Mouse (Mus musculus) lung, embryonic 15.5 days (tissue): Measurements from ENCODE around the gene Gm11032. TPM values are rescaled to one million over a fixed set of nuclear protein-coding genes. Genes with fewer than 3 reads are reported as not detected.

Experiments used
- ATAC-seq: fragments of 200-750 bp; cut with Nextera tagmentation; 2 replicates; pipeline ENCODE4 v1.8.0; 2017; ENCODE audit warnings: moderate number of reproducible peaks, borderline replicate concordance; ENCODE audit not compliant: low FRiP score, low TSS enrichment; ENCODE audit errors: extremely low read depth
- H3K27ac ChIP-seq: fragments of 300-500 bp; sonication (generic); 2 replicates; pipeline ENCODE4 v1.5.1; 2015; ENCODE audit warnings: moderate library complexity, mild to moderate bottlenecking, inconsistent platforms
- H3K27me3 ChIP-seq: fragments of 300-500 bp; sonication (generic); 2 replicates; pipeline ENCODE4 v1.6.1; 2015; ENCODE audit warnings: inconsistent platforms
- H3K36me3 ChIP-seq: fragments of 300-500 bp; sonication (generic); 2 replicates; pipeline ENCODE4 v1.6.1; 2015; ENCODE audit warnings: inconsistent platforms
- H3K4me1 ChIP-seq: fragments of 300-500 bp; sonication (generic); 2 replicates; pipeline ENCODE4 v1.6.1; 2015; ENCODE audit warnings: inconsistent platforms
- H3K4me2 ChIP-seq: fragments of 300-500 bp; sonication (generic); 2 replicates; pipeline ENCODE4 v1.6.1; 2015; ENCODE audit warnings: inconsistent platforms, mild to moderate bottlenecking, moderate library complexity
- H3K4me3 ChIP-seq: fragments of 300-500 bp; sonication (generic); 2 replicates; pipeline ENCODE4 v1.5.1; 2015; ENCODE audit warnings: mild to moderate bottlenecking, inconsistent platforms
- H3K9ac ChIP-seq: fragments of 300-500 bp; sonication (generic); 2 replicates; pipeline ENCODE4 v1.6.1; 2015; ENCODE audit warnings: inconsistent platforms
- H3K9me3 ChIP-seq: fragments of 300-500 bp; sonication (generic); 2 replicates; pipeline ENCODE4 v1.6.1; 2016; ENCODE audit warnings: inconsistent platforms
- WGBS: fragments of 180-500 bp; shearing (Covaris S2); methylation state at CpG from one replicate; pipeline ENCODE4 v1.1.7; 2015; 5-methylcytosine and 5-hydroxymethylcytosine counted together
- polyA plus RNA-seq: library from polyadenylated mRNA; unstranded; fragments of >200 nt; fragmentation: Nextera tagmentation; extraction: Ambion mirVana; gene quantifications from 2 replicates; pipeline ENCODE4 v1.2.1, GENCODE M21; 2015

Gene Gm11032
- polyA plus RNA-seq, 1 experiment from 2014 or later, result not detected

GRCm38 (mm10) chr11:4601890-4602289 is 18.0 kb upstream of the Gm11032 start:
- no peak for ATAC-seq
- Histone ChIP-seq H3K27me3 (no peaks in the 10 kb centered on the region), H3K9ac (no peak overlapping the region), H3K9me3 (no peaks in the 10 kb centered on the region), H3K4me3 (no peak overlapping the region), H3K4me1 (peaks cover 17% of the 10 kb centered on the region), H3K36me3 (no peaks in the 10 kb centered on the region), H3K27ac (no peak overlapping the region), H3K4me2 (no peak overlapping the region)
- 80% methylated on average over 5 of the region's 5 CpGs for WGBS

DNA sequence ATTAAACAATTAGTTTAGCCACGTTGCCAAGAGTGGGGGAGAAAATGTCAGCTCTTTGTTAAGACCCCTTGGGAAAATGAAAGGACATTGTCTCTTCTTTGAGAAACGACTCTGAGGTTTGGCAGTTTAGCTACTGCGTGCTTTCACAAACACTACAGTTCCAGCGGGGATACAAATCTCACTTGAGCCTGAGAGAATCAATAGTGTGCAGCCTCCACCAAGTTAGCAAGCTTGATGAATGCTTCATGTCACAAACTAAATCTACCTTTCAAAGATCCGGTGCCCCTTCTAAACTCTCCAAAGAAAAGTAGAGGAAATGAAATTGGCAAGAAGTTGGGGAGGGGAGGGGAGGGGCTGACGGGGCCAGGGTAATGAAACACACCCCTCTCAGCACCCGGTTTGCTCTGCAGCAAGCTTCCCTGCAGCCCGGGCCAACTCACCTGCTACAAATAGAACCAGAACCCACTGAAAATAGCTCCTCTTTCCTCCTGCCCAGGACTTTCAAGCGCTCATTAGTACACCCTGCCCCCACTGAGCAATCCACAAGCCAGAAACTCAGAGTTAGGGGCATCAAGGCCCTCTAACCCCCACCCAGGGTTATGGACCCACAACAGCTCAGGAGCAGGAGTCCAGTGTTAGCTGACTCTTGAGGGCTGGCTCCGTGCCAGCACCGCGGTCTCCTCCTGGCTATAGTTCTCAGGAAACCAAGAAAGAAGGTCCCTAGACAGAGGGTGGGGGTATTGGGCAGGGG is 17.0 kb upstream of the Gm11032 start:
- H3K4me2 ChIP-seq, result peak overlapping the region; percentile 41
- H3K4me1 ChIP-seq, result peaks cover 17% of the 10 kb centered on the region
- H3K9ac ChIP-seq, result no peak overlapping the region
- no peaks in the 10 kb centered on the region for H3K27me3 ChIP-seq
- no peak overlapping the region for H3K4me3 ChIP-seq
- ATAC-seq, result peak; percentile 49; the same call in 1 of the 2 replicates
- H3K27ac ChIP-seq, result no peak overlapping the region
- WGBS, result 29% methylated on average over 12 of the region's 12 CpGs
- H3K36me3 ChIP-seq, result no peaks in the 10 kb centered on the region
- no peaks in the 10 kb centered on the region for H3K9me3 ChIP-seq

- no peak for ATAC-seq
- Histone ChIP-seq H3K4me1 (peaks cover 17% of the 10 kb centered on the region), H3K36me3 (no peaks in the 10 kb centered on the region), H3K4me3 (no peak overlapping the region), H3K9me3 (no peaks in the 10 kb centered on the region), H3K27me3 (no peaks in the 10 kb centered on the region), H3K27ac (no peak overlapping the region), H3K4me2 (no peak overlapping the region), H3K9ac (no peak overlapping the region)
- WGBS, result 8% methylated on average over 6 of the region's 6 CpGs
Measured at GRCm38 (mm10) chr11:4604441-4604840, 15.4 kb upstream of the Gm11032 start.

DNA sequence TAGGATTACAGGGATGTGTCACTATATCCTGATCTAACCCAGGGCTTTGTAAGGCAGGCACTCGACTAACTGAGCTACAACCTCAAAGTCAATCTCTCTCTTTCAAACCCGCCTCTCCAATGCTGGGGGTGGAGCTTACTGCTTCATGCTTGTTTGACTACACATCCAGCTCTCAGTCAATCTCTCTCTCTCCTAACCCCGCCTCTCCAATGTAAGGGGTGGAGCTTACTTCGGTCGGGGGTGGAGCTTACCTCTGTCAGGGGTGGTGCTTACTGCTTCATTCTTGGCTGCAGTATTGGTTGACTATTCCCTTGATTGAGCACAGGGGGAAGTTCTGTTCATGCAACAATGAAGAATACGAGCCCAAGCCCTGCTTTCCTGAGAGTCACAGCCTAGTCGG is 14.5 kb upstream of the Gm11032 start:
- Histone ChIP-seq H3K4me3 (no peak overlapping the region), H3K9ac (no peak overlapping the region), H3K36me3 (no peaks in the 10 kb centered on the region), H3K27me3 (no peaks in the 10 kb centered on the region), H3K4me1 (peaks cover 17% of the 10 kb centered on the region), H3K9me3 (no peaks in the 10 kb centered on the region), H3K27ac (no peak overlapping the region), H3K4me2 (no peak overlapping the region)
- 0 out of 2 replicates have a peak, but pooled peaks have one; percentile 5 for ATAC-seq
- 52% methylated on average over 7 of the region's 7 CpGs for WGBS

GRCm38 (mm10) chr11:4606541-4606940 is 13.3 kb upstream of the Gm11032 start:
- no peaks in the 10 kb centered on the region for H3K9me3 ChIP-seq
- no peaks in the 10 kb centered on the region for H3K36me3 ChIP-seq
- no peak overlapping the region for H3K27ac ChIP-seq
- no peak overlapping the region for H3K9ac ChIP-seq
- H3K27me3 ChIP-seq, result no peaks in the 10 kb centered on the region
- no peak for ATAC-seq
- H3K4me1 ChIP-seq, result peaks cover 17% of the 10 kb centered on the region
- no peak overlapping the region for H3K4me2 ChIP-seq
- WGBS, result 64% methylated on average over 1 of the region's 1 CpGs
- H3K4me3 ChIP-seq, result no peak overlapping the region

DNA sequence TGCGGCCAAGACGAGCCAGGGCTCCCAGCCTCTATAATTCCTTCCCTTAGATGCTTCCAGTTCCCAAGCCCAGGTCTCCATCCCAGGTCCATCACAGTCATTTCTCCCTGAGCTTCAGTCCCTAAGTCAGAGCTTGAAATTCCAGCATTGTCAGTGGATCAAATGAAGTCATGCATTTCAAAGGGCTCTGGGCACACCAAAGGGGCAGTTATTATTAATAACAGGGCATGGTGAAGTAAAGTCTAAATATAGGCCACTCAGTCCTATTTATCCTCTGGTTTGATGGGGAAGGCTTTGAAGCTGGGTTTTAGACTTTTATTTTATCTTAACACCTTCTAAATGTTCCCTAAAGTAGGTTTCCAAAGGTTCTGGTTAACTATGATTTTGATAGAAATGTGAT is 8.0 kb upstream of the Gm11032 start:
- Histone ChIP-seq H3K4me2 (no peak overlapping the region), H3K4me3 (no peak overlapping the region), H3K4me1 (no peaks in the 10 kb centered on the region), H3K27ac (no peak overlapping the region), H3K36me3 (no peaks in the 10 kb centered on the region), H3K27me3 (no peaks in the 10 kb centered on the region), H3K9me3 (no peaks in the 10 kb centered on the region), H3K9ac (no peak overlapping the region)
- ATAC-seq, result no peak
- WGBS, result 59% methylated on average over 2 of the region's 2 CpGs

DNA sequence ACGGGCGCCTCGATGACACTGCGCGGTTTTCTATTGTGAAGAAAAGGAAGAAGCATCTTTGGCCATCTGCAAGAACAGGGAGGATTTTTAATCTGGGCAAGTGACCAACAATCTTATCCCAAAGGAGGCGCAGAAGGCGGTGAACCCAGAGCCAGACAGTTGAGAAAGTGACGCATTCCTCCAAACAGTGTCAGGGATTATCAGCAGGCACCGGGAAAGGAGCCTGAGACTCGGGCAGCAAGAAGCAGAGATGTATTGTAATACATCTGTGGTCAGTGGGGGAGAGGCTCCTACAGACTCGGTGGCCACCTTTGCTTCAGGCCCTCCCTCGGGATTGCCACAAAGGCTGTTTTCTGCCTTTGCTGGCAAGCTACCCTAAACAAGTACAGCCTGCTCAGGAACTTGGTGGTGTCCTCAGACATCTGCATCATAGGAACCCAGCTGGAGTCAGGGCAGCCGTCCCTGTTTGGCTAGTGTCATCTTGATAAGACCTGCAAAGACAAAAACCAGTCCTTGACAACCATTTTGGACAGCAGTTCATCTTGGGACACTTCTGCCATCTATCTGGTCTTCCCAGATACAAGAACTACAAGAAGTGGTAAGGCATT is 738 bp downstream of the Gm11032 start:
- no peaks in the 10 kb centered on the region for H3K9me3 ChIP-seq
- H3K4me3 ChIP-seq, result no peak overlapping the region
- no peaks in the 10 kb centered on the region for H3K27me3 ChIP-seq
- no peaks in the 10 kb centered on the region for H3K36me3 ChIP-seq
- 37% methylated on average over 13 of the region's 13 CpGs for WGBS
- H3K4me1 ChIP-seq, result no peaks in the 10 kb centered on the region
- no peak for ATAC-seq
- no peak overlapping the region for H3K27ac ChIP-seq
- H3K4me2 ChIP-seq, result no peak overlapping the region
- no peak overlapping the region for H3K9ac ChIP-seq

DNA sequence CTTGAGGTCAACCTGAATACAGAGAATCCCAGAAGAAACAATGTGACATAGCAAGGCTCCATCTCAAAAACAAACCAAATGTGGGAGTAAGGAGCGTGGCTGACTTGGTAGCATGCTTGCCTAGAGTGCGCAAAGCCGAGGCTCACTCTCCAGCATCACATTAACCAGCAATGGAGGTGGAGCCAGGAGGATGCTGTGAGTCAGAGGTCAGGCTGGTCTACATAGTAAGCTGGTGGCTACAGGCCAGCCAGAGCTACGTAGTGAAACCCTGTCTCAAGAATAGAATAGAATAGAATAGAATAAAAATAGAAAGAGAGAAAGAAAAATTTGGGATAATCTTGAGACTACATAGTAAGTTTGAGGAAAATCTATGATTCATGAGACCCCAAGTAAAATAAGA is 2.0 kb downstream of the Gm11032 start:
- Histone ChIP-seq H3K9ac (no peak overlapping the region), H3K36me3 (no peaks in the 10 kb centered on the region), H3K4me2 (no peak overlapping the region), H3K4me1 (no peaks in the 10 kb centered on the region), H3K27me3 (no peaks in the 10 kb centered on the region), H3K27ac (no peak overlapping the region), H3K9me3 (no peaks in the 10 kb centered on the region), H3K4me3 (no peak overlapping the region)
- 66% methylated on average over 4 of the region's 4 CpGs for WGBS
- ATAC-seq, result no peak

DNA sequence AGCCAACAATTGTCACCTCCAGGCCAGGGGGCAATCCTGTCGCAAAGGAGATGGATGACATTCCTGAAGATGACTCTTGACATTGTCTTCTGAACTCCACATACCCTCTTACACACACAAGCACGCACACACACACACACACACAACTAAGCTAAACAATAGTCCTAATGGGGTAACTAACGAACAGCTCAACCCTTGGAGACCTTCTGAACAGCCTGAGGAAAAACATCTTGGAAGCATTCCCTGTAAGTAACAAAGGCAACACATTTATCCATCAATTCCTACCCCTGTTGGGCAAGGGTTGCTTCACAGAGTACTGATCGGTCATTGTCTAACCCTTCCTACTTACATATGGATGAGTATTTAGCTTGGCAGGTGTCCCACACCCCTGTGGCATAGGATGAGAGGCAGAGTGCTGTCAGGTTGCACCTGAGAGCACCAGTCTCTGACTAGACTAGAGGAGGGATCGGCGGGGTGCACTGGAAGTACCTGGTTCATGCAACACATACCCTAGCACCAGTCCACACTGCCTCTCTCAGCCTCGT is 2.6 kb downstream of the Gm11032 start:
- no peaks in the 10 kb centered on the region for H3K4me1 ChIP-seq
- no peak overlapping the region for H3K4me3 ChIP-seq
- H3K27ac ChIP-seq, result no peak overlapping the region
- H3K9ac ChIP-seq, result no peak overlapping the region
- H3K9me3 ChIP-seq, result no peaks in the 10 kb centered on the region
- H3K36me3 ChIP-seq, result no peaks in the 10 kb centered on the region
- WGBS, result 57% methylated on average over 7 of the region's 7 CpGs
- no peaks in the 10 kb centered on the region for H3K27me3 ChIP-seq
- no peak for ATAC-seq
- no peak overlapping the region for H3K4me2 ChIP-seq

DNA sequence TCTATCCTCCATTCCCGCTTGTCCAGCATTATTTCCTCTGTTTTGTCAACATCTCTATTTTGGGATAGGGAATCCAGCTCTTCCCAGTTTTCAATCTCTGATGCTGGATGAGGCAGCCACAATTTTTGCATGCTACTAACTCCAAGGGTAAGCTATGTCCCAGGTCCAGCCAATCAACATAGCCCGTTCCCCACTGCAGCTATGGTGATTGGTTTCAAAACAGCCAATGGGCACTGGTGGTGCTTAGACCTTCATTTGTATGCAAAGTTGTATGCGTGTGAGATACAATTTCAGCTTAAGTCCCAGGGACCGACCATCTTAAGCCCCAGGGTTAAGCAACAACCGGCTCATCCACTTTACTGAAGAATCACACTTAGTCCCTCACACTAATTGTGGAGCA is 3.1 kb downstream of the Gm11032 start:
- no peak overlapping the region for H3K4me3 ChIP-seq
- no peak overlapping the region for H3K27ac ChIP-seq
- no peak overlapping the region for H3K9ac ChIP-seq
- H3K27me3 ChIP-seq, result no peaks in the 10 kb centered on the region
- no peaks in the 10 kb centered on the region for H3K36me3 ChIP-seq
- no peak for ATAC-seq
- H3K4me2 ChIP-seq, result no peak overlapping the region
- no peaks in the 10 kb centered on the region for H3K9me3 ChIP-seq
- H3K4me1 ChIP-seq, result no peaks in the 10 kb centered on the region
- WGBS, result 66% methylated on average over 5 of the region's 5 CpGs

DNA sequence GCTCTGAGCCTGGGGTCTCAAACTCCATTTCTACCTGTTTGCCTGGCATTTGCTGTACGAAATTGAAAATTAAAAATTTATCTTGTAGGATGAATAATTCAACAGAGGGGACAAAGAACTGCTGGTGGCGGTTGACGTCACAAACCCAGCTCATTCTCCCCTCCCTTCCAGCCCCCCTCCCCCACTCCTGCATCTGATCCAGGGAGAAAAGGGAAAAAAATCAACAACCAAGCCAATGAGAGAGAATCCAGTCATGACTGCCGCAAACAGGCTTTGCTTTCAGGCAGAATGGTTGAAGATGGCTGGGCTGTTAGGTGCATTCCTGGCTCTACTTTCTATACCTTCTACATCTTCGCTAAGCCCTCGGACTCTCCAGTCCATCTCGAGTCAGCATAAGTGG is 6.1 kb downstream of the Gm11032 start:
- H3K27me3 ChIP-seq, result no peaks in the 10 kb centered on the region
- no peak for ATAC-seq
- no peaks in the 10 kb centered on the region for H3K9me3 ChIP-seq
- no peak overlapping the region for H3K27ac ChIP-seq
- peaks cover 11% of the 10 kb centered on the region; the same call in 1 of the 2 replicates for H3K4me1 ChIP-seq
- H3K4me3 ChIP-seq, result no peak overlapping the region
- no peak overlapping the region for H3K4me2 ChIP-seq
- no peaks in the 10 kb centered on the region for H3K36me3 ChIP-seq
- WGBS, result 70% methylated on average over 7 of the region's 7 CpGs
- no peak overlapping the region for H3K9ac ChIP-seq

- no peak overlapping the region for H3K9ac ChIP-seq
- H3K4me1 ChIP-seq, result peaks cover 11% of the 10 kb centered on the region; the same call in 1 of the 2 replicates
- WGBS, result 69% methylated on average over 7 of the region's 7 CpGs
- H3K4me2 ChIP-seq, result no peak overlapping the region
- H3K27me3 ChIP-seq, result no peaks in the 10 kb centered on the region
- no peak for ATAC-seq
- no peaks in the 10 kb centered on the region for H3K9me3 ChIP-seq
- H3K36me3 ChIP-seq, result no peaks in the 10 kb centered on the region
- H3K27ac ChIP-seq, result no peak overlapping the region
- no peak overlapping the region for H3K4me3 ChIP-seq
Measured at GRCm38 (mm10) chr11:4627636-4628035, 7.8 kb downstream of the Gm11032 start.
